Mouse (Mus musculus) liver, adult (tissue): ENCODE results near the gene Snx21.

Experiments
- GATA4 ChIP-seq: IDR thresholded peaks from 2 replicates; pipeline ENCODE4 v1.6.1; 2014; ENCODE audit warnings: mild to moderate bottlenecking, low read length; ENCODE audit not compliant: insufficient replicate concordance

Gene Snx21

DNA sequence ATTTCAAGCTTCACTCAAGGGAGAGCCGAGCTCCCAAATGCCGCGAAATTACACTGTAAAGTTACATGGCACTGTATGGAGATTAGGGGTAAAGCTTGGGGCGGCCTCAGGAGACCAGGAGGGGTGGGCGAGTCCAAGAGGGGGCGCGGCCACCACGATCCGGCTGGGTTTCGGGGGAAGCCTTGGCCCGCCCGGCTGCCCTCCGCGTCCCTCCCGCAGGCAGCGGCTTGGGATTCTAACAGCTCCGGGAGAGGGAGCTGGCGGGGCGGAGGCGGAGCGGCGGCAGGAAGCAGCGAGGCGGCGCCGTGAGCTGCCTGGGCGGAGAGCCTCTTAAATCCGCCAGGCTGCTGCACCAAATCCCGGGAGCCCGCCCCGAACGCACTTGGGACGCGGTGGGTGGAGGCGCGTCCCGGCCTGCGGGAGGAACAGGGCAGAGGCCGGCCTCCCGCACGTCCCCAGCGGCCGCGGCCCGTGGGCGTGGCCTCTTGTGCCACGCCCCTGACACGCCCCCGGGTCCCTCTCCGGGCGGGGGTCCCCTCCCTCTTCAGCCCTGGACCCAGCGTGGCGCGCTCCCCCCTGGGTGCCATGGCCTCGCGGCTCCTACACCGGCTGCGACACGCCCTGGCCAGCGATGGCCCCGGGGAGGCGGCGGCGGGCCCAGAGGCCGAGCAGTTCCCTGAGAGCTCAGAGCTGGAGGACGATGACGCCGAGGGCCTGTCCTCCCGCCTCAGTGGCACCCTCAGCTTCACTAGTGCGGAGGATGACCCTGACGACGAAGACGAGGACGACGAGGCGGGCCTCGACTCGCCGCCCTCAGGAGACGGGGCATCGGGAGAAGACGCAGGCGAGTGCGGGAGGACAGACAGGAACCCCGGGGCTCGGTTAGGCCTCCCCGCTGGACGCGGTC lies at the start of gene Snx21:
Gene Snx21 (plus strand): TSS at position 343 of the 907 bp plus-strand sequence.
- peak; percentile 21; the same call in 1 of the 2 replicates for TF ChIP-seq GATA4

- no peak for TF ChIP-seq GATA4
These were observed 48.1 kb upstream of the Snx21 start for GRCm38 (mm10) chr2:164737377-164738090.

- TF ChIP-seq GATA4: no peak
These were observed 45.7 kb upstream of the Snx21 start for GRCm38 (mm10) chr2:164739876-164740275.

DNA sequence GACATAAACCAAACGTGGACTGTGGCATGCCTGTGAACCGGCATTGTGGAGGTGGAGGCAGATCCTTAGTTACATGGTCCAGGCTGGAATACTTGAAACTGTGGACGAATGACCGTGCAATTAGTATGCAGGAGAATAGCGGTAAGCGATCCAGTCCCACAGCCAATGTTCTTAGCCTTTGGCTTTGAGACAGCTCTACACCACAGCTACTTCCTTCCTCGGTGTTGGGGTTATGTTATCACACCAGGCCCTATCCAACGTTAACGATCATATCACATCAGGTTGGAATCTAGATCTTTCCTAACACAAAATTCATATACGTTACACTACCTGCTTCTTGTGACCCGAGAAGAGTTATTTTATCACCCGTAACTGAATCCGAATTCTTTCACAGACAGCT lies 40.6 kb upstream of the Snx21 start:
- TF ChIP-seq GATA4: no peak

- no peak; the same call in 1 of the 2 replicates for TF ChIP-seq GATA4
These were observed 39.7 kb upstream of the Snx21 start, which contains the start of the genes Wfdc3 and Dnttip1 for GRCm38 (mm10) chr2:164745843-164746479. Gene Wfdc3, minus strand, starts transcription at chr2:164745931. Gene Dnttip1, plus strand, starts transcription at chr2:164745983.

DNA sequence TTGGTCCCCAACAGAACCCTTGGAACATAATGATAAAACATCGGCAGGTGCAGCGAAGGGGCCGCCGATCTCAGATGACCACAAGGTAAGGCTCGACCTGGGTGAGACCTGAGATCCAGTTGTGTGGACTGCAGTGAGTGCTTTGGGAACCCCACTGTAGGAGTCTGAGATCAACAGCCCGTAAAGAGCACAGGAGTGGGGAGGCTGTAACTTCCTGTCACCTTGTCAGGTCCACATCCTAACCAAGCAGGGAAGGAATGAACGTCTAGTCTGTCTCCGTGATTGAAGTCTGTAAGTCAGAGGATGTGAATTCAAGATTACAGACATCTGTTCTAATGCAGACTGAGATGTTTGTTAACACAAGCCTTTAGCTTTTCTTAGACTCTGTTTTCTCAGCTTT lies 38.9 kb upstream of the Snx21 start:
- no peak for TF ChIP-seq GATA4

GRCm38 (mm10) chr2:164748191-164748590 lies 37.4 kb upstream of the Snx21 start:
- TF ChIP-seq GATA4: no peak

DNA sequence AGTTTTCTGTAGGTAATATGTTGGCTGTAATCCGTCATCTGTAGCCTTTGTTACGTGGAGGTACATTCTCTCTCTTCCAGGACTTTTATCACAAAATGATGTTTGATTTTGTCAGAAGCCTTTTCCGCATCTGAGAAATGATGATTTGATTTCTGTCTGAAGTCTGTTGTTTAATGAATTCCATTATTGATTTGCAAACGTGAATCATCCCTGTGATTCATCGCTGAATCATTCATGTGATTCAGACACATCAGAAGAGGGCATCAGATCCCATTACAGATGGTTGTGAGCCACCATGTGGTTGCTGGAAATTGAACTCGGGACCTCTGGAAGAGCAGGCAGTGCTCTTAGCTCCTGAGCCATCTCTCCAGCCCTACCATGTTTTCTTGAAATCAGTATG lies 36.6 kb upstream of the Snx21 start:
- TF ChIP-seq GATA4: no peak

DNA sequence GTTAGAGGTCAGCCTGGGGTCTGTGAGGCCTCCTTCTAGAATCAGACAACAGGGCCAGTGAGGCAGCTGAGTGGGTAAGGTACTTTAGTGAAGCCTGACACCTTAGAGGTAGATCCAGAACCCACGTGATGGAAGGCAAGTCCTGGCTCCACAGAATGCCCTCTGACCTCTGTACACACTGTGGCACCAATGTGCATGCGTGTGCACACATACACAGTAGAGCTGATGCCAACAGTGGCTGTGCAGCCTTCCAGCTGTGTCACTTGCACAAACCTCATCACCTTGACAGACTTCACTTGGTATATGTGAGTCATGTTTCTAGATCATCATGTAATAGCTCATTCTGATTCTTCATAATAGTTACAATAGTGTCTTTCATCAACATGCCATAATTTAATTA lies 33.2 kb upstream of the Snx21 start:
- TF ChIP-seq GATA4: no peak

DNA sequence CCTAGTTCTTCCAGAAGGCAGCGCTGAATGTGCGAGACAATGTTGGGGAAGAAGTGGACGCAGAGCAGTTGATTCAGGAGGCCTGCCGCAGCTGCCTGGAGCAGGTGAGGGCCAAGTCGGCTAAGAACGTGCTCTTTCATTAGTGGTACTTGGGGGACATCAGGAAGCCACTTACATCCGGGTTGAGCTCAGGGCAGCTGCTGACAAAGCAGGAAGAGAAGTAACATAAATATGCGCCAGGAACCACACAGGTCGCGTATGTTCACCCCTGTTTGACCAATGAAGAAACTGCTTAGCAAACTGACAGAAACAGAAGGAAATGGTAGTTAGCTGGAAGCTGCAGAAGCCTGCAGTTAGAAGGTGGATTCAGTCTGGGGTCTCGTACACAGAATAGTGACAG lies 31.5 kb upstream of the Snx21 start:
- no peak for TF ChIP-seq GATA4

- no peak for TF ChIP-seq GATA4
These were observed 30.8 kb upstream of the Snx21 start for GRCm38 (mm10) chr2:164754800-164755199.

- TF ChIP-seq GATA4: no peak
These were observed 27.8 kb upstream of the Snx21 start for GRCm38 (mm10) chr2:164757841-164758240.

- no peak for TF ChIP-seq GATA4
These were observed 26.9 kb upstream of the Snx21 start for GRCm38 (mm10) chr2:164758692-164759091.

DNA sequence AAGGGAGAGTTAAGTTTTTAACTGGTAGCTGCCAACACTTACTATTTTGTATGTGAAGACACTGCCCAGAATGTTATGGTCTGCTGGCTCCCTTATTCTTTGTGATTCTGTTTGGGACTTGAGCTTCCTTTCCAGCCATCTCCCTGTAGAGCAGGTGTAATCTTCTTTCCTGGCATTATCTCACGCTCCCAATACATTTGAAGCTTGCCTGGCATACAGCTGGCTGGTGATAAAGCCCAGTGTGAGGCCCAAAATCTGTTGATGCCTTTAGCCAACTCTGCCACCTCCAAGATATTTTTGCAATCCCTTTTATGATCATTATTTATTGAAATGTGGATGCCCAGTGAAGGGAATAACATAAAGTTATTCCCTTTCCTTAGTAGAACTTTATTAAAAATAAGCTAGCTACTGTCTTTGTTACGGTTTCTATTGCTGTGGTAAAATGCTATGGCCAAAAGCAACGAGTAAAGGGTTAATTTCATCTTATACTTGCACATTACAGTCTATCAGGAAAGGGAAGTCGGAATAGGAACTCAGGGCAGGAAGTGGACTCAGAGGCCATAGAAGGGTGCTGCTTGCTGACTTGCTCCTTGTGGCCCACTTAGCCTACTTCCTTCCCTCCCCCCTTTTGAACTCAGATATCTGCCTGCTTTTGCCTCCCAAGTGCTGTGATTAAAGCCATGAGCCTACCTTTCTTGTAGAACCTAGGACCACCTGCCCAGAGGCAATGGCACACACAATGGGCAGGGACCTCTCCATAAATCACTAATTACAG lies 25.4 kb upstream of the Snx21 start:
- TF ChIP-seq GATA4: peak; percentile 57; the same call in 1 of the 2 replicates

DNA sequence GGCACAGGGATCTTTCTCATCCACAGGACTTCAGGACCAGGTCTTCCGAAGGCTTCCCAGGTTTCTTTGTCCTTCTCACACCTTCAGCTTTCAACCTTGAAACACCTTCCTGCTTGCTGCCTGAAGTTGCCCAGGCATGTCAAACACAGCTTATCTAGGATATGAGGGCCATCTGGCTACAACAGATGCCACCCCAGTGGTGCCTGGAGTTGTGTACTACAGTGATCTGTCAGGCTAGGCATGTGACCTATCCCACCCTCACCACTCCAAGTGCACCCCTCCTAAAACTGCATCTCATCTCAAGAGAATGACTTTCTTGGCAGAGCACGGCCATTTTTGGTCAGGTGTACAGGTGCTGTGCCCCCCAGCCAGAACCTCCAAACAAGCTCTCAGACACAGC lies 24.1 kb upstream of the Snx21 start:
- TF ChIP-seq GATA4: no peak
